Mouse (Mus musculus): Measurements from ENCODE around the gene Slc16a5. TPM values are rescaled to one million over a fixed set of nuclear protein-coding genes. Genes with fewer than 3 reads are reported as not detected.
A peak's percentile ranks its signal among the peaks of the same experiment; 100 is the strongest.

The Slc16a5 gene
- polyA plus RNA-seq, 1 experiment from 2014 or later: not detected

DNA sequence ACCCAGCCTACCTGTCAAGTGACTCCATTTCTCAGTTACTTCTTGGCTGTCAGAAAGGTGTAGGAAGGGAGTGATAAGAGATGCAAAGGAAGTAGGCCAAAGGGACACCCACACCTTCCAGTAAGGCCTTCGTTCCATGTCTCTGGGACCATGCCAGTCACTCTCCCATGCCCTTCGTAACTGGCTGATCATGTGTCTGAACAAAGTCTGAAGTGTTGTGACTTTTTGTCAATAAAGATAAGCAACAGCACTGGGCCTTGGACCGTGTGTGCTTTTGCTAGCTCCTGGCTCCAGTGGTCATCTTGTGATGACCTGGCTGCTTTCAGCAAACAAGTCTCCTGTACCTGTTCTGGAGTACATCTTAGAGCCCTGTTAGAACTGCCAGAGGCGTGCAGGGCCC lies 29.5 kb upstream of the Slc16a5 start:
- Histone ChIP-seq H3K27ac (no peak overlapping the region), H3K4me2 (no peak overlapping the region), H3K27me3 (0 out of 2 replicates have a peak, but pooled peaks cover 7% of the 10 kb centered on the region), H3K9me3 (replicated peaks) (no peaks in the 10 kb centered on the region), H3K9ac (no peak overlapping the region; the same call in 1 of the 2 replicates), H3K4me3 (no peak overlapping the region), H3K4me1 (peaks cover 15% of the 10 kb centered on the region), H3K36me3 (ENCODE audit: poor library complexity, severe bottlenecking) (peaks cover 50% of the 10 kb centered on the region)
- no peak for ATAC-seq
- WGBS: 83% methylated on average over 4 of the region's 4 CpGs

DNA sequence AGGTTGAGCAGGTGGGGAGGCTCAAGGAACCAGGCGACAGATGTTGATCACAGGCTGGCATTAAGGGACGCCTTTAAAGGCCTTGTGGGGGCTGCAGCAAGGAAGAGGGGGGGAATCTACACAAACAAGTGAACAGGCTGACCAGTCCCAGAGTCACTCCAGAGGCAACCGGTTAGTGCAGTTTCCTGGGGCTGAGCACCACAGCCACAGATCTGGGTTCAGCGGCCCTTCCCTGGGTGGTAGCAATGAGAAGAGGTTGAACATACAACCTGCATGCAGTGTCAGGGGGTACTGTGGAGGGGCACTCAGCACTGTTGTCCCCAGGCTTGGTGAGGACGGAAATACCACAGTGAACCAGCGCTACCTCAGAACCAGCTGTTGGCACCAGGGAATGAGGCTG lies 28.9 kb upstream of the Slc16a5 start:
- Histone ChIP-seq H3K4me2 (no peak overlapping the region), H3K4me3 (no peak overlapping the region), H3K9me3 (replicated peaks) (no peaks in the 10 kb centered on the region), H3K4me1 (peaks cover 13% of the 10 kb centered on the region), H3K9ac (no peak overlapping the region; the same call in 1 of the 2 replicates), H3K36me3 (ENCODE audit: poor library complexity, severe bottlenecking) (peaks cover 49% of the 10 kb centered on the region), H3K27ac (no peak overlapping the region), H3K27me3 (0 out of 2 replicates have a peak, but pooled peaks cover 7% of the 10 kb centered on the region)
- WGBS: 83% methylated on average over 6 of the region's 6 CpGs
- ATAC-seq: no peak

DNA sequence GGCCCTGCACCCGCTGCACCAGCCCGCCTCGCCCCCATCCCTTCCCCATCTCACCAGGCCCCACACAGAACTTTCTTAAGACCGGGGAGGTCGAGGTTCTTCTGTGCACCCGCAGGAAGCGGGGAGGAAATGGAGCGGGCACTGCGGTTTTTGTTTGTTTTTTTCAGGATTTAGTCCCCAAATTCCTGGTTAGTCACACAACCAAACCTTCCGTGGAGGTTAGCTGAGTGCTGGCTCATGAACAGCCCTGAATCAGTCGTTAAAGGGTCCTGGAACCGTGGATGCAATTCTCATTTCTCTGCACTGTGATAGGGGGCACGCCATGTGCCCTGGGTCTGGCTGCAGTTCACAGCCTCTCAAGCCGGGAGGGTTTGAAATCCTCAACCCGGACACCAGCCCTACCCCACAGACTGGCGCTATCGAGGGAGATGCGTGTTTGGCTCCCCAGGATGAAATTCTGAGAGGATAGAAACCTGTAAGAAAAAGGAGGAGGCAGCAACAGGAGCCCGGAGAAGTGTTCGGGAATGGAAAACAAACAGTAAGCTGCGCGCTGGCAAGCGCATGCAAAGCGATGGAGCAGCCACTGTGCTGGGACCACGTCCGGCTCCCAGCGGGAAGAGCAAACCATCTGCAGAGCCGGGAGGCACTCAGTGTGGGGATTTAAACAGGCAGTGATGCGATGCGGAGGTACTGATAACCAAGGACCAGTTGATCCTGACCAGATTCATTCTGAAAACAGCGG lies 26.5 kb upstream of the Slc16a5 start:
- Histone ChIP-seq H3K4me3 (peak overlapping the region; percentile 32), H3K27ac (no peak overlapping the region), H3K9me3 (replicated peaks) (peaks cover 7% of the 10 kb centered on the region), H3K9ac (peak overlapping the region; percentile 66), H3K27me3 (0 out of 2 replicates have a peak, but pooled peaks cover 7% of the 10 kb centered on the region), H3K4me1 (peaks cover 13% of the 10 kb centered on the region), H3K4me2 (peak overlapping the region; percentile 62), H3K36me3 (ENCODE audit: poor library complexity, severe bottlenecking) (peaks cover 26% of the 10 kb centered on the region)
- 0 out of 2 replicates have a peak, but pooled peaks have one; percentile 36 for ATAC-seq
- 5% methylated on average over 31 of the region's 31 CpGs for WGBS

DNA sequence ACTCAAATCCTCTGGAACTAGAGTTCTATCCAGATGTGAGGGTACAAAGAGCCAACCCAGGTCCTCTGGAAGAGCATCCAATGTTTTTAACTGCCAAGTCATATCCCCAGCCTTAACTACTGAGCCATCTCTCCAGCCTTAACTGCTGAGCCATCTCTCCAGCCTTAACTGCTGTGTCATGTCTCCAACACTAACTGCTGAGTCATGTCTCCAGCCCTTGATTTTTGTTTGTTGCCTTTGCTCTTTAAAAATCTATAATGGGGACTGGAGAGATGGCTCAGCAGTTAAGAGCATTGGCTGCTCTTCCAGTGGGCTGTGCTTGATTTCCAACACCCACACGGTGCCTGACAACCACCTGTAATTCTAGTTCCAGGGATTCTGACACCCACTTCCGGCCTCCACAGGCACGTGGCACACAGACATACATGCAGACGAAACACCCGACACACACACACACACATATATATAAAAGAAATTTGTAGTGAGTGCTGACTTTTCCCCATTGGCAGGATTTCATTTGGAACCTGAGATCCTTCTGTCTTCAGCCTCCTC lies 24.6 kb upstream of the Slc16a5 start:
- no peak overlapping the region for H3K27ac ChIP-seq
- 81% methylated on average over 5 of the region's 5 CpGs for WGBS
- no peak overlapping the region for H3K9ac ChIP-seq
- no peak overlapping the region for H3K4me3 ChIP-seq
- 0 out of 2 replicates have a peak, but pooled peaks cover 7% of the 10 kb centered on the region for H3K27me3 ChIP-seq
- H3K9me3 ChIP-seq (replicated peaks): peaks cover 7% of the 10 kb centered on the region
- H3K4me1 ChIP-seq: peaks cover 13% of the 10 kb centered on the region
- H3K4me2 ChIP-seq: no peak overlapping the region
- H3K36me3 ChIP-seq (ENCODE audit: poor library complexity, severe bottlenecking): peaks cover 7% of the 10 kb centered on the region
- ATAC-seq: no peak

DNA sequence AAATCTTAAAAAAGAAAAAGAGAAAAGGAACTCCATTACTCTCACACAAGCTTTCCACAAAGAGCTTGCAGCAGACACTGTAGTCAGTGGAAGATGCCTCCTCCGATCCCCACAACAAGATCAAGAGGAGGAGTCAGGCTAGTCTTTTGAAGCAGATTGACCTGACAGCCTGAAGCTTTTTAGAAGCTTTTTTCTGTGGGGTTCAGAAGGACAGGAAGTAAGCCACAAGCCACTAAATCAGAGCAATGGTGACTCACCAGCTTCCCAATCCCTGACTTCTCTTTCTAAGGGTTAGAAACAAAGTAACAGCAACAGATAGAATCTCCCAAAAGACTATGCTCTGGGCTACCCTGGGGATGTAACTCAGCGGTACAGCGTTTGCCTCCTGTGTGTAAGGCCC lies 22.9 kb upstream of the Slc16a5 start:
- Histone ChIP-seq H3K4me2 (no peak overlapping the region), H3K4me3 (no peak overlapping the region), H3K9ac (no peak overlapping the region), H3K36me3 (ENCODE audit: poor library complexity, severe bottlenecking) (no peaks in the 10 kb centered on the region), H3K4me1 (peaks cover 13% of the 10 kb centered on the region), H3K27ac (no peak overlapping the region), H3K9me3 (replicated peaks) (peaks cover 7% of the 10 kb centered on the region), H3K27me3 (0 out of 2 replicates have a peak, but pooled peaks cover 7% of the 10 kb centered on the region)
- 82% methylated on average over 3 of the region's 3 CpGs for WGBS
- no peak for ATAC-seq

DNA sequence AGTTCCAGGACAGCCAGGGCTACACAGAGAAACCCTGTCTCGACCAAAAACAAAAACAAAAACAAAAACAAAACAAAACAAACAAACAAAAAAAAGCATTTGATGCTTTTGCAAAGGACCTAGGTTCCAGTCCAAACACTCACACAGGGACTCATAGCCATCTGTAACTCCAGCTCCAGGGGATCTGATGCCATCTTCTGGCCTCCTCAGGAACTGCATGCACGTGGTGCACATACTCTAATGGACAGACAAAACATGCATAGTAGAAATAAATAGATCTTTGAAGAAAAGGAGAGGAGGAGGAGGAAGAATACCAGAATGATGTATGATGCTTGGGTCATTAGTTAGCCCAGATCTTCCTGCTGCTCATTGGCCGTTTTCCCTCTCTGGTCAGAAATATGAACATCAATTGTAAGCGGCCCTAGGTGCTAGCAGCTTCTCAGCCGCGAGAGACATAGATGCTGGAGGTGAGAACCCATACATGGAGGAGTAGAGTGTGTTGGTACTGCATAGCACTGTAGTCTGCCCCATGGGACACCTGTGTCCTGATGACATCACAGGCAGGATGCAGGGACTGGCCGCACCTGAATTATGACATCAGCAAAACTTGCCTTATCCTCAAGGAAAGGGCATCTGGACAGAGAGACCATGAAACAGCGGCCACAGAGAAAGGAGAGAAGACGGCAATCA lies 22.2 kb upstream of the Slc16a5 start, which contains the start of gene Trim80:
Trim80 (plus strand) TSS at position 640 of the 690 bp plus-strand sequence.
- Histone ChIP-seq H3K36me3 (ENCODE audit: poor library complexity, severe bottlenecking) (no peaks in the 10 kb centered on the region), H3K27ac (no peak within 1 kb of the TSS), H3K4me1 (peaks cover 13% of the 10 kb centered on the region), H3K4me2 (no peak within 1 kb of the TSS), H3K27me3 (0 out of 2 replicates have a peak, but pooled peaks cover 7% of the 10 kb centered on the region), H3K9ac (no peak within 1 kb of the TSS), H3K9me3 (replicated peaks) (peaks cover 7% of the 10 kb centered on the region), H3K4me3 (no peak within 1 kb of the TSS)
- ATAC-seq: no peak
- WGBS: 93% methylated on average over 9 of the region's 9 CpGs

DNA sequence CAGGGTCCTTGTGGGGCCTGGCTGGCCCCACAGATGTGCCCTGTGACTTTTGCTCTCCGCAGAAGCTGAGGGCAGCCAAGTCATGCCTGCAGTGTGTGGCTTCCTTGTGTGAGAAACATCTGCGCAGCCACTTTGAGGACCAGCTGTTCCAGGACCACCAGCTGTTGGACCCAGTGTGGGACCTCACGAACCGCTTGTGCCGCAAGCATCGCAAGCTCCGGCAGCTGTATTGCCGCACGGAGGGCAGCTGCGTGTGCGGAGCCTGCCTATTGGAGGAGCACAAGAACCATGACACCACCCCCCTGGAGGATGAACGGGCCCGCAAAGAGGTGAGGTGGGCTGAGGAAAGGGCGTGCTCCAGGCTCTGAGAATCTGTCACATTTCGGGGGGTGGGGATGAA lies 20.9 kb upstream of the Slc16a5 start:
- no peak overlapping the region for H3K4me3 ChIP-seq
- H3K4me2 ChIP-seq: no peak overlapping the region
- H3K27me3 ChIP-seq: no peaks in the 10 kb centered on the region
- ATAC-seq: no peak
- no peak overlapping the region for H3K9ac ChIP-seq
- H3K4me1 ChIP-seq: peaks cover under 1% of the 10 kb centered on the region
- H3K36me3 ChIP-seq (ENCODE audit: poor library complexity, severe bottlenecking): no peaks in the 10 kb centered on the region
- WGBS: 54% methylated on average over 15 of the region's 15 CpGs
- no peak overlapping the region for H3K27ac ChIP-seq
- peaks cover 7% of the 10 kb centered on the region for H3K9me3 ChIP-seq (replicated peaks)

DNA sequence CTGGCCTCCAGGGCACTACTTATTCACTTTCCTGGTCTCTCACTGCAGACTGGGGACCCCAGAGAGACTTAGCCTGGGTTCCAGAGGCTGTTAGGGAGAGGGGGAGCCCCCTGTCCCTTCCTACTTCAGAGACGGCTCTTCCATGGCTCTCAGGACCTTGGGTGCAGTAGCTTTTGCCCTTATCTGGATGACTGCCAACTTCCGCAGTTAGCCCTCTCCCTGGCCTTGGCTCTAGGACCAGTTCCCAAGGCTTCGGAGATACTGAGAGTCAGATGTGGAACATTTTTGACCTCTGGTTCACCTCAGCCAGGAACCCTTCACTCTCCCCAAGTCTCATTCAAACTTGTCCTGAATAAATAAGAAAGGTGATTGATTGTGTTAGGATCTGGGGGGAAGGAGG lies 15.4 kb upstream of the Slc16a5 start:
- Histone ChIP-seq H3K36me3 (ENCODE audit: poor library complexity, severe bottlenecking) (no peaks in the 10 kb centered on the region), H3K27me3 (no peaks in the 10 kb centered on the region), H3K27ac (no peak overlapping the region), H3K4me3 (no peak overlapping the region), H3K9me3 (replicated peaks) (no peaks in the 10 kb centered on the region), H3K4me1 (no peaks in the 10 kb centered on the region), H3K9ac (no peak overlapping the region), H3K4me2 (no peak overlapping the region)
- ATAC-seq: no peak
- WGBS: 81% methylated on average over 3 of the region's 3 CpGs

DNA sequence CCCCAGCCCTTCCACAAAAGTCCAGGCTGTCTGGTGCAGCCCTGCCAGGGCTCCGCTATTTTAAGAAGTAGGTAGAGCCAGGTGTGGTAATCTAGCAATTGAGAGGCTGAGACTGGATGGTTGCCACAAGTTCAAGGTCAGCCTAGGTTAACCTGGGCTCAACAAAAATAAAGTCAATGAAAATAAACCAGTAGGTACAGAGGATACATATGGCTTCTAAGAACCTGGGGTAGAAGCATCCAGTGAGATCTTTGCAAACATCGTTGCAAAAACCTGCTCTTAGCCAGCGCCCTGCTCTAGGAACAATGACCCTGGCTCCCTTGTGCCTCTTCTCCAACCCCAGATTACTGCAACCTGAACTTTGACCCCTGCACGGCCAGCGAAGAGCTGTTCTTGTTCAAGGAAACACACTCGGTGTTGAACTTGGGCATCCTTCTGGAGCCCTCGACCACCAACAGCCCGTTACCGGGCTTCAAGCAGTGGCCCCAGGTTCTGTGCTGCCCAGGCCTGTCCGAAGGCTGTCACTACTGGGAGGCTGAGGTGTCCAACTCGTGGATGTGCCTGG lies 14.9 kb upstream of the Slc16a5 start:
- WGBS: 88% methylated on average over 11 of the region's 11 CpGs
- no peak for ATAC-seq
- H3K27me3 ChIP-seq: no peaks in the 10 kb centered on the region

DNA sequence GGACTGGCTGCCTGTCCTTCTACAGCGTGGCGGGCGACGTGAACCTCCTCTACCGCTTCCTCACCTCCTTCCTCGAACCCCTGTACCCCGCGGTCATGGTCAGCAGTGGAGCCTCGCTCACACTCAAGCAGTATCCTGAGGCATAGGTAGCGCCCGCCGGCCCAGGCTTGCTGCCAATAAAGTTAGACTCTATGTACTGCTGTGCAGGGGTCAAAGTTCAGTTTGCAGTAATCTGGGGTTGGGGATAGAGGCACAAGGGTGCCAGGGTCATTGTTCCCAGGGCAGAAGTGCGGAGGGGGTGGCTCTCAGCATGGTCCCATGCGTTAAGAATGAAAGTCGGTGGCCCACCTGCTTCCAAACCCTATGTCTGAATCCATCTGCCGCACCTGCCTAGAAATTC lies 14.2 kb upstream of the Slc16a5 start:
- Histone ChIP-seq H3K9ac (no peak overlapping the region), H3K27me3 (no peaks in the 10 kb centered on the region), H3K9me3 (replicated peaks) (no peaks in the 10 kb centered on the region), H3K4me2 (no peak overlapping the region), H3K4me1 (no peaks in the 10 kb centered on the region), H3K27ac (no peak overlapping the region), H3K36me3 (ENCODE audit: poor library complexity, severe bottlenecking) (no peaks in the 10 kb centered on the region), H3K4me3 (no peak overlapping the region)
- no peak for ATAC-seq
- 85% methylated on average over 16 of the region's 16 CpGs for WGBS

More for the DNA sequence above, 14.9 kb upstream of the Slc16a5 start:
- Histone ChIP-seq H3K27ac (no peak overlapping the region), H3K36me3 (ENCODE audit: poor library complexity, severe bottlenecking) (no peaks in the 10 kb centered on the region), H3K4me2 (no peak overlapping the region), H3K4me1 (no peaks in the 10 kb centered on the region), H3K9me3 (replicated peaks) (no peaks in the 10 kb centered on the region), H3K4me3 (no peak overlapping the region), H3K9ac (no peak overlapping the region)

DNA sequence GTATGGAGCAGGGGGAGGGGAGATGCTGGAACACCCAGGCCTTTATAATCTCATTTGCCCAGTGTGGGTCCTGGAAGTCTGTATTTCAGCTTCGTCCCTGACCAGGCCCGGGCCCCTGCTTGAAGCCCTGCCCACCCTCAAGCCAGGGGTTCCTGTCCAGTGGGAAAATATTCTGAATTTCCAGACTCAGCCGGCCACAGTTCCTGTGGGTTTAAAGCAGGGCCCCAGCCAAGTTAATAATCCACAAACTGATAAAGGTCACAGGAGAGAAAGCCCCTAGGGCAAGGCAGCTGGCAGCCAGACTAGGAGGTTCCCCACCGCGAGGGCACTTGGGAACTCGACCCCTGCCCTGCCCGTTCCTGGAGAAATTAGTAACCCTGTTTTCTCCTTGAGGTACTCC lies 13.3 kb upstream of the Slc16a5 start:
- 79% methylated on average over 7 of the region's 7 CpGs for WGBS
- H3K4me1 ChIP-seq: no peaks in the 10 kb centered on the region
- no peaks in the 10 kb centered on the region for H3K36me3 ChIP-seq (ENCODE audit: poor library complexity, severe bottlenecking)
- no peaks in the 10 kb centered on the region for H3K9me3 ChIP-seq (replicated peaks)
- ATAC-seq: no peak
- H3K27me3 ChIP-seq: no peaks in the 10 kb centered on the region
- H3K4me3 ChIP-seq: no peak overlapping the region
- H3K9ac ChIP-seq: no peak overlapping the region
- H3K4me2 ChIP-seq: no peak overlapping the region
- H3K27ac ChIP-seq: no peak overlapping the region

DNA sequence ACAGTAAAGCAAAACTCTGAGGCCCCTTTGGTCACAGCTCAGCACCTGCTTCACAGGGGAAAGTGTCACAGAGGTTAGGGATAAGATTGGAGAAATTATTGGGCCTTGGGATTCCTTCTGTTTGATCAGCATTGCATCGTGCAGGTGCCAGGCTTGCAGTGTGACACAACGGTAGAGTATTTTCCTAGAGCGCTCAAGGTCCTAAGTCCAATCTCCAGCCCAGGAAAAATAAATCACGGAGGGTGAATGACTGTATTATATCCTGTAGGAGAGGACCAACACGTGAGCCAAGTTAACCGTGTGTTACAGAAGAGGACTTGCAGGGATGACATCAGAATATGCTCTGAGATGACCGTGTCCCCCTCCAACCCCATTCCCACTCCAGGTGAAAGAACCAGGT lies 12.1 kb upstream of the Slc16a5 start:
- ATAC-seq: no peak
- H3K9ac ChIP-seq: no peak overlapping the region
- no peaks in the 10 kb centered on the region for H3K9me3 ChIP-seq (replicated peaks)
- WGBS: 94% methylated on average over 7 of the region's 7 CpGs
- no peaks in the 10 kb centered on the region for H3K36me3 ChIP-seq (ENCODE audit: poor library complexity, severe bottlenecking)
- H3K27me3 ChIP-seq: no peaks in the 10 kb centered on the region
- no peaks in the 10 kb centered on the region for H3K4me1 ChIP-seq
- no peak overlapping the region for H3K4me2 ChIP-seq
- no peak overlapping the region for H3K4me3 ChIP-seq
- no peak overlapping the region for H3K27ac ChIP-seq

Measured in forebrain, embryonic 13.5 days (tissue).